Comparison of ENCODE assay signal across 10 mouse cellular contexts in genomic region chr2:158673493-158673892, GRCm38 (mm10). TPM values are rescaled to one million over a fixed set of nuclear protein-coding genes. Genes with fewer than 3 reads are reported as not detected.
DNase-seq lines count a peak whose midpoint lies in the region; ATAC-seq and TF ChIP-seq lines count a peak whose summit lies in the region.
"Had no signal": no experiment of that assay in that cellular context is flagged by ENCODE, and none has a peak within 500 bp of the region (broad histone marks: within the 10 kb centered on the region; RNA-seq: fewer than 3 reads in every experiment).

No protein-coding gene starts in this region.

- no peak overlapping the region for H3K4me2 ChIP-seq in heart, embryonic 12.5 days
- H3K4me2 ChIP-seq in CH12.LX (ENCODE audit: insufficient read depth, low read depth, poor library complexity, severe bottlenecking): peak overlapping the region; percentile 96
- H3K4me2 ChIP-seq in heart, embryonic 15.5 days: no peak overlapping the region
- no peak overlapping the region for H3K4me2 ChIP-seq in neural tube, embryonic 14.5 days (ENCODE audit: low read depth, low read length)

- ATAC-seq in heart, embryonic 12.5 days (ENCODE audit: insufficient number of reproducible peaks, low FRiP score): no peak
- ATAC-seq in heart, embryonic 15.5 days (replicated peaks; ENCODE audit: insufficient number of reproducible peaks, insufficient read depth, low FRiP score, low read depth): no peak
- ATAC-seq in neural tube, embryonic 14.5 days (ENCODE audit: low read depth): peak; percentile 35; the same call in 1 of the 2 replicates

- 0 out of 2 replicates have a peak, but pooled peaks cover 5% of the 10 kb centered on the region for H3K9me3 ChIP-seq in heart, embryonic 12.5 days (replicated peaks)
- H3K9me3 ChIP-seq in CH12.LX (replicated peaks; ENCODE audit: low read length): peaks cover 8% of the 10 kb centered on the region
- no peaks in the 10 kb centered on the region for H3K9me3 ChIP-seq in heart, embryonic 15.5 days (replicated peaks)
- H3K9me3 ChIP-seq in neural tube, embryonic 14.5 days (ENCODE audit: control insufficient read depth, low read length): no peaks in the 10 kb centered on the region
- H3K9me3 ChIP-seq: G1E had no signal

- TF ChIP-seq EP300 in CH12.LX (IDR thresholded peaks at IDR 0.05; ENCODE audit: low read length): no peak

- H3K4me1 ChIP-seq in heart, embryonic 12.5 days (replicated peaks): peaks cover 43% of the 10 kb centered on the region
- peaks cover 31 to 78% of the 10 kb centered on the region in 2 experiments for H3K4me1 ChIP-seq in CH12.LX (ENCODE audit: control insufficient read depth in 1 of 2, insufficient read depth in 2 of 2)
- peaks cover 29% of the 10 kb centered on the region for H3K4me1 ChIP-seq in heart, embryonic 15.5 days (replicated peaks)
- H3K4me1 ChIP-seq in neural tube, embryonic 14.5 days (ENCODE audit: control insufficient read depth, insufficient read depth, low read length): peaks cover 14% of the 10 kb centered on the region; the same call in 1 of the 2 replicates
- no peaks in the 10 kb centered on the region; the same call in 1 of the 2 replicates for H3K4me1 ChIP-seq in cerebellum, adult 2 months (ENCODE audit: control insufficient read depth, insufficient read depth, low read length)

- H3K27me3 ChIP-seq in heart, embryonic 12.5 days (replicated peaks): peaks cover 23% of the 10 kb centered on the region
- no peaks in the 10 kb centered on the region for H3K27me3 ChIP-seq in CH12.LX (replicated peaks)
- H3K27me3 ChIP-seq in heart, embryonic 15.5 days: peaks cover 25% of the 10 kb centered on the region
- peaks cover 4% of the 10 kb centered on the region for H3K27me3 ChIP-seq in neural tube, embryonic 14.5 days (ENCODE audit: control insufficient read depth, insufficient read depth, low read length)
- no peaks in the 10 kb centered on the region for H3K27me3 ChIP-seq in cerebellum, adult 2 months (ENCODE audit: control insufficient read depth, insufficient read depth, low read length)

- peak; percentile 26; the same call in 1 of the 2 replicates for TF ChIP-seq POLR2A in CH12.LX (IDR thresholded peaks at IDR 0.05; ENCODE audit: low read depth, low read length)
- no peak for TF ChIP-seq POLR2A in cerebellum, adult 2 months (IDR thresholded peaks at IDR 0.05; ENCODE audit: borderline replicate concordance, insufficient read depth, low read length)

- H3K9ac ChIP-seq in heart, embryonic 12.5 days: no peak overlapping the region
- H3K9ac ChIP-seq in CH12.LX (ENCODE audit: insufficient read depth, low read depth): peak overlapping the region; percentile 34; the same call in 1 of the 2 replicates
- H3K9ac ChIP-seq in heart, embryonic 15.5 days: no peak overlapping the region
- H3K9ac ChIP-seq in neural tube, embryonic 14.5 days (replicated peaks; ENCODE audit: low read depth, low read length): no peak overlapping the region

- in situ Hi-C loops in CH12.LX (cut with MboI; ENCODE audit: low pct_ligation_motif_present, low pct_unique_long_range_greater_than_20kb, low sequenced_read_pairs): no loop called here

- no peaks in the 10 kb centered on the region for H3K36me3 ChIP-seq in heart, embryonic 12.5 days
- peaks cover 5 to 77% of the 10 kb centered on the region in 2 experiments for H3K36me3 ChIP-seq in CH12.LX (replicated peaks in 1 of 2; ENCODE audit: control insufficient read depth in 1 of 2, insufficient read depth in 1 of 2, low read length in 1 of 2)
- no peaks in the 10 kb centered on the region for H3K36me3 ChIP-seq in heart, embryonic 15.5 days
- H3K36me3 ChIP-seq in neural tube, embryonic 14.5 days (ENCODE audit: control insufficient read depth, insufficient read depth, low read length): no peaks in the 10 kb centered on the region
- H3K36me3 ChIP-seq: G1E had no signal

- TF ChIP-seq RAD21 in CH12.LX (IDR thresholded peaks at IDR 0.05; ENCODE audit: low read depth, low read length): no peak; the same call in 1 of the 2 replicates

- H3K4me3 ChIP-seq in heart, embryonic 12.5 days: no peak overlapping the region
- peak overlapping the region in 1 of 3 experiments; percentile 22 for H3K4me3 ChIP-seq in CH12.LX (replicated peaks in 1 of 3; ENCODE audit: low read depth in 2 of 3, low read length in 2 of 3, poor library complexity in 1 of 3)
- no peak overlapping the region for H3K4me3 ChIP-seq in heart, embryonic 15.5 days
- H3K4me3 ChIP-seq in neural tube, embryonic 14.5 days (ENCODE audit: low read depth, low read length): no peak overlapping the region
- no peak overlapping the region for H3K4me3 ChIP-seq in cerebellum, adult 2 months (replicated peaks; ENCODE audit: insufficient read depth, low read depth, low read length)

- peaks cover 98% of the 10 kb centered on the region for H3K79me2 ChIP-seq in CH12.LX (replicated peaks; ENCODE audit: control insufficient read depth, extremely low read depth, insufficient read depth, poor library complexity, severe bottlenecking)

- 74% methylated on average over 4 of the region's 4 CpGs for WGBS in heart, embryonic 12.5 days
- WGBS in heart, embryonic 15.5 days: 66% methylated on average over 4 of the region's 4 CpGs
- 47% methylated on average over 4 of the region's 4 CpGs for WGBS in neural tube, embryonic 14.5 days
- WGBS in cerebellum, adult 2 months: 19% methylated on average over 4 of the region's 4 CpGs

- dilution Hi-C loops in CH12.LX (cut with MboI; ENCODE audit: extremely low pct_ligation_motif_present, extremely low pct_unique_long_range_greater_than_20kb, low sequenced_read_pairs): no loop called here

- TF ChIP-seq CTCF in CH12.LX (conservative IDR thresholded peaks at IDR 0.05 in 1 of 2, IDR thresholded peaks at IDR 0.05 in 1 of 2; ENCODE audit: low read depth in 2 of 2, low read length in 2 of 2): no peak
- no peak for TF ChIP-seq CTCF in cerebellum, adult 2 months (IDR thresholded peaks at IDR 0.05; ENCODE audit: borderline replicate concordance, insufficient read depth, low read depth, low read length)

- H3K27ac ChIP-seq in heart, embryonic 12.5 days (ENCODE audit: poor library complexity, severe bottlenecking): peak overlapping the region; percentile 56
- peak overlapping the region; percentile 96 for H3K27ac ChIP-seq in CH12.LX (ENCODE audit: insufficient read depth, low read depth)
- H3K27ac ChIP-seq in heart, embryonic 15.5 days: peak overlapping the region; percentile 48
- peak overlapping the region; percentile 34; the same call in 1 of the 2 replicates for H3K27ac ChIP-seq in neural tube, embryonic 14.5 days (ENCODE audit: low read depth, low read length)
- no peak overlapping the region; the same call in 1 of the 2 replicates for H3K27ac ChIP-seq in cerebellum, adult 2 months (ENCODE audit: insufficient read depth, low read length)
- H3K27ac ChIP-seq: macrophage had no signal

- DNase-seq in heart, postnatal 4 days: no peak
- peak; percentile 78 for DNase-seq in CH12.LX (ENCODE audit: extremely low read depth)
- DNase-seq in ovary, postnatal 10 days (ENCODE audit: low spot score): no peak
- DNase-seq in cerebellum, adult 8-10 months: no peak
- no peak for DNase-seq in cerebellum, adult 2 months

TF ChIP-seq in CH12.LX, 34 proteins besides CTCF, POLR2A, EP300 and RAD21:
- TF ChIP-seq ZKSCAN1 (IDR thresholded peaks at IDR 0.05; ENCODE audit: borderline replicate concordance, low read depth, low read length) (no peak), ETS1 (conservative IDR thresholded peaks at IDR 0.05; ENCODE audit: low read depth, low read length) (peak; percentile 88), CHD2 (IDR thresholded peaks at IDR 0.05; ENCODE audit: low read length) (0 out of 2 replicates have a peak, but pooled peaks have one; percentile 24), MYC (IDR thresholded peaks at IDR 0.05; ENCODE audit: low read depth, low read length) (peak; percentile 82), SMC3 (IDR thresholded peaks at IDR 0.05; ENCODE audit: low read depth, low read length) (no peak), CHD1 (IDR thresholded peaks at IDR 0.05; ENCODE audit: low read depth, low read length) (no peak), TCF12 (IDR thresholded peaks at IDR 0.05; ENCODE audit: low read depth, low read length) (peak; percentile 98), USF1 (IDR thresholded peaks at IDR 0.05; ENCODE audit: low read depth, low read length) (no peak), GABPA (IDR thresholded peaks at IDR 0.05; ENCODE audit: insufficient replicate concordance, low read depth, low read length) (no peak), BHLHE40 (IDR thresholded peaks at IDR 0.05; ENCODE audit: low read depth, low read length) (peak; percentile 76)

RNA-seq across cellular contexts. Expression of gene Ppp1r16b, which starts 8.3 kb away (rescaled TPM):
- 4.0 and 4.6 TPM in 2 replicates for polyA plus RNA-seq in heart, embryonic 12.5 days (2016; fragmentation: Nextera tagmentation; extraction: Ambion mirVana)
- total RNA-seq in heart, postnatal 4 days (2021): 10 to 100 TPM; 13.8 to 14.2 TPM
- total RNA-seq in CH12.LX (2012; rRNA removed): 49.3 and 52.0 TPM in 2 replicates
- total RNA-seq in CH12.LX (2014; rRNA removed): 28.9 and 37.7 TPM in 2 replicates
- 49.4 and 55.7 TPM in 2 replicates for polyA plus RNA-seq in CH12.LX (2012; ENCODE audit: insufficient read length, low read depth)
- 5.2 and 6.8 TPM in 2 replicates for polyA plus RNA-seq in heart, embryonic 15.5 days (2015; fragmentation: Nextera tagmentation; extraction: Ambion mirVana)
- 18.2 and 28.1 TPM in 2 replicates for polyA plus RNA-seq in neural tube, embryonic 14.5 days (2014; fragmentation: Nextera tagmentation; extraction: Ambion mirVana)
- 59.8 and 65.2 TPM in 2 replicates for polyA plus RNA-seq in cerebellum, adult 2 months (2012; rRNA removed)
- polyA plus RNA-seq: G1E had no signal

RNA-seq across cellular contexts. Expression of gene Actr5, which starts 48.8 kb away (rescaled TPM):
- polyA plus RNA-seq in heart, embryonic 12.5 days (2016; fragmentation: Nextera tagmentation; extraction: Ambion mirVana): 10.1 and 11.1 TPM in 2 replicates
- total RNA-seq in heart, postnatal 4 days (2021): 1 to 10 TPM; 9.0 to 9.4 TPM
- 20.3 and 24.0 TPM in 2 replicates for total RNA-seq in CH12.LX (2012; rRNA removed)
- 13.9 and 14.4 TPM in 2 replicates for total RNA-seq in CH12.LX (2014; rRNA removed)
- 14.6 and 19.8 TPM in 2 replicates for polyA plus RNA-seq in CH12.LX (2012; ENCODE audit: insufficient read length, low read depth)
- polyA plus RNA-seq in heart, embryonic 15.5 days (2015; fragmentation: Nextera tagmentation; extraction: Ambion mirVana): 5.6 and 7.4 TPM in 2 replicates
- 12.9 TPM in 2 replicates for polyA plus RNA-seq in neural tube, embryonic 14.5 days (2014; fragmentation: Nextera tagmentation; extraction: Ambion mirVana)
- 7.2 and 7.5 TPM in 2 replicates for polyA plus RNA-seq in cerebellum, adult 2 months (2012; rRNA removed)
